Mouse (Mus musculus) kidney, adult 18-20 months (tissue): ENCODE results near the gene Rasa3.
A peak's percentile ranks its signal among the peaks of the same experiment; 100 is the strongest.

ENCODE experiments used
- DNase-seq: peaks from one replicate; pipeline ENCODE4 v3.0.0; 2021

Rasa3 gene

DNA sequence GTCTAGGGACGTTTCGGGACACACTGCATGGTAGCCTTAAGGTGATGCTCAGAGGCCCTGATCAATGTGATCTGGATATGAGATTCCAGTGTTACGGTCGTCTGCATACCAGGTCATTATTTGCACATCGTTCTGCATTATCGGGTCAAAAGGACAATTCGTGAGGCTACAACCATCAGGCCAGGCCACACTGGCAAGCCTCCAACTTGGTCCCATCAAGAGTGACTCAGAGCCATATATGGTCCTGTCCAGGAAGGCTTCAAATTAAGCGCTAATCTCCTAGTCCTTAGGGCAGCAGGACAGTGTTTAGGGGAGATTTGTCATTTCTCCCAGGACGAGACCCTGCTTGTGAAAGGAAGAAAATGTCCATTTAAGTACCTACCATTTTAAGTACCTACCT is 63.3 kb downstream of the Rasa3 start:
- DNase-seq, result no peak

DNA sequence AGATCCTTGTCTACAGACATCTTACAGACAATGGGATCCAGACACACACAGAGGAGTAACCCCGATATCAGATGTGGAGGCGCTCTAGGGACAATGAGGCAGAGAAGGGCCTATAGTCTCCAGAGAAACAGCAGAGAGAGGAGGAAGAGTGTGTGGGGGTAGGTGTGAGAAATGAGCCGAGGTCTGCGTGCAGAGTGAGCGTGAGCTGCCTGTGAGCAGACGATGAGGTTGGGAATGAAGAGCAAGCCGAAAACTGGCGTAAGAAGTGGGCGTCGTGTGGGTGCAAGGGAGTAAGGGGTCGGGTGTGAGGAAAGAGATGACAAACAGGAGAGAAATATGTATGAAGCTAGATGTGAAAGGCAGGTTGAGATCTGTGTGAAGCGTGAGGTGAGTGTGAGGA is 65.7 kb downstream of the Rasa3 start:
- no peak for DNase-seq

DNA sequence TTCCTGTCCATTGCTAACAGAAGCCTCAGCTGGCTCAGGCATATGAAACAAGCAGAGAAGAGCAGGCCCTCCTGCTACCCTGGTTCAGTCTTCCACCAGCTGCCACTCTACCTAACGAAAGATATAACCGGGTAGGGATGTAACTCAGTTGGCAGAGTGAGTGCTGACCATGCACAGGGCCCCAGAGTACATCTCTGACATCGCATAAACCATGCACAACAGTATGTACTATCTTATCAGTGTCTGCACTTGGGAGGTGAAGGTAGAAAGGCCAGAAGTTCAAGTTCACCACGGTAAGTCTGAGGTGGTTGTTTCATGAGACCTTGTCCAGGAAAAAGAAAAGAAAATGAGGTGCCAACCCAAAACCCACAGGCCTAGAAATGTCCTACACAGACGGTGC is 67.4 kb downstream of the Rasa3 start:
- DNase-seq, result no peak

DNA sequence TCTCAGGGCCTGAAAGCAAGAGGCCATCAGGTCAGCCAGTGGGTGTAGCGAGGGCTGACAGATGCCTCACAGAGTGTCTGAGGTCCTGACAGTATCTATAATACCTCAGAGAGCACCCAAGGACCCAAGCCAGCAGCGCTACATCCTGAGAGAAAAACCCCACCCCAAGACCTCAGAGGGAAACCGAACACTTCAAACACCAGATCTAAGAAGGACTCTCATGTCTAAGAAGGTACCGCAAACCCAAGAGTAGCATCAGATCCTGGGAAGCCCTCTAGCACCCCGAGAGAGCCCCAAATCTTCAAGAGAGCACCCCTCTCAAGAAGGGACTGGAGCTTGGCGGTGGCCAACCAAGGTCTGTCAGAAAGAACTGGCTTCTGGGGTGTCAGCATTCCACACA is 68.5 kb downstream of the Rasa3 start:
- DNase-seq, result no peak

DNA sequence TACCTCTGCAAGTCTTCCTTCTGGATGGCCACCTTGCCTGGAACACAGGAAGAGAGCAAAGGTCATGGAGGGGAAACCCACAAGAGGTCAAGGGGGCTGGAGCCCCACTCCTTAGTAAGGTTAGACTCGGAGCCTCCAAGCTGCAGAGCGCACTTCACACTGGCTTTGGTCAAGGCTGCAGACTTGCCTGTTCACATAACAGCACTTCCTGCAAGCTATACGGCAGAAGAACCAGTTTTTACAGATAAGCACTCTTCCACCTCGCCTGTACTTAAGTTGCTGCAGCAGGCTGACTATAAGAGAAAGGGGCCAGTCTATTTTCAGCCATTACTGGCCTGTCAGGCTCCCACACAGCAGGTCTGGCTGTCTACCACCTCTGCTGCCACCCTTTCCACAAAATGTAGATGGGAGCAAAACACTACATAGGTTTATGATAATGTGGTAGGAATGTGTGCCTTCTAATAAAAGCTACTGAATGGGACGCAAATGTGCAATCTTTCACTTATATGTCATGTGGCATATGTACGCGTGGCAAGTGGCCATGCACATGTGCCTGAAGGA is 71.4 kb downstream of the Rasa3 start:
- no peak for DNase-seq

DNA sequence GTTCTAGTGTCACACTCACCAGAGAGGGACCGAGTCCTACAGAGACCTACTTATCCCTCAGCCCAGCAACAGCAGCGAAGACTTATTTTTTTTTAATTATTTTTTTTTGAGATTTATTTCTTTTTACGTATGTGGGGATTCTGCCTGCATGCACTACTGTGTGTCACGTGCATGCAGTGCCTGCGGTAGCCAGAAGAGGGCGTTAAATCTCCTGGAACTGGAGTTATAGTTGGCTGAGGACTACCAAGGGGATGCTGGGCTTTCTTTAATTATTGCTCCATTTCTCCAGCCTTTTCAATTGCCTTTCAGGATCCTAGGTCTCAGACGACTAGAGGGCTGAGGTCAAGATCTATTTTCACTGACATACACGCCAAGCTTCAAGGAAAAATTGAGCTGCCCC is 74.8 kb downstream of the Rasa3 start:
- no peak for DNase-seq

DNA sequence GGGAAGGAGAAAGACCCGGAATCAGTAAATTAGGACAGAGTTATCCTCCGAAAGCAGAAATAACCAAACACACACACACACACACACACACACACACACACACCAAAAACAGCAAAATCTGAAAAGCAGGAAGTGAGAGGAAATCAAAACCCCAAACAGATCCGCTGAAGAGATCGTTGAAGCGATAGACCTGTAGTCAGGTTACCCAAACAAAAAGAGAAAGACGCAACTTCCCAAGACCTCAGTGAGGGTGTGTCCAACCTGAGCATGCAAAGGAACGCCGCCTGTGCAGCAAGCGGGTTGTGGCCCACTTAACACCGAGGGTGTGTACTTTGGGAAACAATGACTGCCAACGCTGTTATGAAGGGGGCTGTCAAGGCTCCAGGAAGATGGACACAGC is 76.2 kb downstream of the Rasa3 start:
- no peak for DNase-seq

DNA sequence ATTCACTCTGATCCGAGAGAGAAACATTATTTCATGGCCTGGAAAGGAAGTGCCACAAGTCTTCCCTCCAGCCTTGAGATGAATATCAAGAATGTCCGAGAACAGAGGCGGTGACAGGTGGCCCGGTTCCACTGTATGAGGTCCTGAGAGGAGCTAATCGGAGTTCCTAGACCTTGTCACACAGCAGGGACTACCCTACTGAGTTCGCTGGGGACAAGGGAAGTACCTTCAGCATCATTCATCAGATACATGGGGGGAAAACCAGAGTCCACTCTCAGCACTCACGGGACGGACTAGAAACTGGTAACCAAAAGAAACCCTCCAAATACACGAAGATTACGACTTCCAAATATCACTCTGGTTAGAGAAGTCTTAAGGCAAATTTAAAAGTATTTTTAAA is 76.7 kb downstream of the Rasa3 start:
- no peak for DNase-seq

DNA sequence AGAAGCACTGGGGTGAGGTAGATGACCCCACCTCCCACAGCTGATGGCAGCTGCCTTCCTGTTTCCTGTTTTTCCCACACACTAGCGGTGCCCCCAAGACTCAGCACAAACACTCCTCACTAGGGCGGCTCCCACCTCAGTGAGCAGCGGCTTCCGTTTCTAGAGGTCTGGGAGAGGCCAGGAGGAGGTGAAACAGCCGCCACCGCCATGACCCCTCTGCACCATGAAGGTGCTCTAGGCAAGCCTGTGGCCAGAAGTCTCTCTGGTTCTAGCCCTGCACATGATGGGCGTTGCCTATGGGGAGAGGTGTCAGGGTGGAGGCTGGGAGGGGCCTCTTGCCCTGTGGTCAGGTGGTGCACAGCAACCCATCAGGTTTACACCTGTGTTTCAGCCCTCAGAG is 77.2 kb downstream of the Rasa3 start:
- no peak for DNase-seq

DNA sequence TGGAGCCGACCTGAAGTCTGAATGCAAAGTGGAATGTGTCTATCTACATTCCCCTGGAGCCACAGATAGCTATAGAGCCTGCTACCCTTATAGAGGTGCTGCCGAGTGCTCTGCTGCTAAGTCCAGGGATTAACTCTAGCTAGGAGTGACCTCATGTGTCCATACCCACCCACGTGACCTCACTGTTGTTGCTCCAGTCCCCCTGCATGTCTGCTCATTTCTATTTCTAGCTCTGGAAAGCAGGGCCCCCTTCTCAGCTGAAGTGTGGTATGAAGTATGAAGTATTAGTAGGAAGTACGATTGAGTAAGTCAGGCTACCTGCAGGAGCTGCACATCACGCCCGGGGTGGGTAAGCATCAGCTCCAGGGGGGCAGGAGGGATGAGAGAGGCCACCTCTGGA is 79.6 kb downstream of the Rasa3 start:
- no peak for DNase-seq

DNA sequence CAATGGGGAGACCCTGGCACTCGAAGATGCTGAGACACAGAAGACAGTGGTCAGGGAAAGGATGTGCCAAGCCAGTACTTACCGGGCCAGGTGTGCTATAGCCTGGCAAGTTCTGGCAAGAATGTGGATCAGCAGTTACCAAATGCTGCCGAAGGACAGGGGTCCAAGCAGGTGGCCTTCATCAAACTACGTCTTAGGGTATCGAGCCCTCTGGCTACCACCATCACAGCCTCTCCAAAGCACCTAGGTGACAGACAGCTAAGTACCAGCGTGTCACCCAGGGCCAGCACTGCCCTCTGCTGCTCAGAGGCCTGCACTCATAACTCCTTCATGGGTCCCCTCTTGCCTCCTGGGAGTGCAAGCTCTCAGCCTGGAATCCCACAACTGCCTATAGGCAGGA is 81.5 kb downstream of the Rasa3 start:
- no peak for DNase-seq

DNA sequence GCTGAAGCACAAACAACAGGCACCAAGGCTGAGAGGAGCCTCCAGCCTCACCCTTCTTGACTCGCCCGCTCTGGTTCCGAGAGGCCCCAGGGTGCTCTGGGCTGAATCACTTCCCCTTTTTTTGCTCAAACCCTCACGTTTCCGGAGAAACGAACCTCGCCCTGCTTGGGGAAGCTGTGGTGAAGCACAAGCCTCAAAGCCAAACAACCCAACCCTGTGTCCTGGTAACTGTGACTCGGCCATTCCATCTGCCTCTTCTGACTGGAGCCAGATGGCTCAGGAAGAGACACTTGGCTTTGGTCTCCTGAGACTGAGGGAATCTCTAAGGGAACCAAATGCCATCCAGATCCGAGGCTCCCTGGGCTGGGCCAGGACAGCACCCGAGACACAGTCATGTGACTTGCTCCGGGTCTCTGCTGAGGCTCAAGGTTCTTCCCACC is 82.5 kb downstream of the Rasa3 start:
- no peak for DNase-seq

DNA sequence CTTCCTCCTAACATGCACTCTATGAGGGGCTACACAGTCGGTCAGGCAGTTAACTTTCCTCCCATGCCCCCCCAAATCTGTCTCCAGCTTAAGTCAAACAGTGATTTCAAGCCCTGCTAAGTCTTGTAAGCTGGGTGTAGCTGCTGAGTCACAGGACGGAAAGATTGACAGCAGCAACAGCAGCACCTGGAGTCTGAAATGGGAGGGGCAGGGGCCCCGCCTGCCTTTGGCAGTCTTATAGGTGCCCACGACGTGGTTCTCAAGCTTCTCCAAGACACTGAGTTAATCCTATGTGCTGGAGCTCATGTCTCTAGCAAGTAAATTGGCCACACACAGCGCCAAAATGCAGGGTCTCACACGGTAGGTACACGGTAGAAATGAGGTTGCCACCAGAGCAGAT is 84.1 kb downstream of the Rasa3 start:
- no peak for DNase-seq

DNA sequence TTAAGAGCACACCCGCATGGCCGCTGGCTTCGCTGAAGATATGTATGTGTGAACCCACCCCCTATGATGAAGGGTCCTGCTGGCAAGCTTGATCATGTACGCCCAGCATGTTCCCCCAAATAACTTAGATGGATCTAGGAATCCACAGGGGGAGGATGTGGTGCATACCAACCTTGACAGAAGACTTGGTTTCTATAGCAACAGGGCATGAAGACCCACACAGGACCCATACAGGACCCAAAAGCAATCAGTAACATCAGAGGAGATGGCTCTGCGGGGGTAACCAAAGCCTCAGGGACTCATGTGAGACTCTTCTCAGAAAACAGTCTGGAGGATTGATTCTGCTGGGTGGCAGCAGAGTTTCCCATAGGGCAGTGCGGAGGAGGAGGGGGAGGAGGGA is 86.2 kb downstream of the Rasa3 start:
- DNase-seq, result no peak

DNA sequence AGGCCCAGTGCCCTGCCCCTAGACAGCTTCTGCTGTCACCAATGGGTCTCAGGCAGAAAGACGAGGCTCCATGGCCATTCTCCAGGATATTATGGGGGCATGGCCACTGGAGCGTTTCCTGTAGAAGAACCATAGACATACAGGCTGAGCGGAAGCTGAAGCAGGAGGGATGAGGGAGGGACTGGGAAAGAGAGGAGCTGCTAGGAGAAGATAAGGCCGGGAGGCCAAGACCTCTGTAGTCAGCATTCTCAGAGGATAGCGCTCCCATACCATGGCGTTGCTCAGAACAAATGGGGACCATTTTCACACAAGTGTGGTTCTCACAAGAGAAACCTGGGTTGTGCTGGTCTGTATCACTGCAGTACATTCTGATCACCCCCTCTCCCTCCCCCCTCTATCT is 88.3 kb downstream of the Rasa3 start:
- no peak for DNase-seq

DNA sequence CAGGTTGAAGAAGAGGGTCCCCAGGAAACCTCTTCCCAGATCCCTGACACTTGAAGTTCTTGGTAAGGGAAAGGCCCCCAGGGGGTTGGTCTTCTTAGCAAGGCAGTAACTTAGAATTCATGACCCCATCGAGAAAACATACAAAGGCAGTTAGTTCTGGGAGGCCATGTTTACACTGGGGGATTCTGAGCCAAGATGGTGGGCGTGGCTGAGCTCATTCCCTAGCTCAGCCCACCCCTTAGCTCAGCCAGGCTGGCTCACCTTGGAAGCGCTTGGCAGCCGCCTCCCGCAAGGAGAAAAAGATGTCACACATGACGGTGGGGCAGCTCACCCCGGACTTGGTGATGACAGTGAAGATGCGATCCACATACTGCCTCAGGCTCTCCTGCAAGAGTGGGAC is 92.8 kb downstream of the Rasa3 start:
- DNase-seq, result no peak

DNA sequence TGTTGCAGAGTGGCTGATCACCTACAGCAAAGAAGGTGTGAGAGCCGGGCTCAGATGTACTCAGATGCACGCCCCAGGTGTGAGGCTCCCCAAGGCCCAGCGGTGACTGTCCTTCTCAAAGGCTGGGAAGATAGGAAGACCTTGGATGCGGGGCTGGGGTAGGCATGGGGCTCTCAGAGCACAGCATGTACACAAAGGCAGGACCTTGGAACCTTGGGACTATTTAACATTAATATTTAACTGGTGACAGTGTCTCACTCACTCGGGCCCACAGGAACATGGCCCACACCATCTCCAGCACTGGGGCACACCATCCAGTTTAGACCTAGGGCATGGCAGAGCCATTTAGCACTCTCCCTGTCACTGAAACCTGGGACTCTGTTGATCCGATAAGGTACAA is 99.5 kb downstream of the Rasa3 start:
- peak; percentile 29 for DNase-seq

DNA sequence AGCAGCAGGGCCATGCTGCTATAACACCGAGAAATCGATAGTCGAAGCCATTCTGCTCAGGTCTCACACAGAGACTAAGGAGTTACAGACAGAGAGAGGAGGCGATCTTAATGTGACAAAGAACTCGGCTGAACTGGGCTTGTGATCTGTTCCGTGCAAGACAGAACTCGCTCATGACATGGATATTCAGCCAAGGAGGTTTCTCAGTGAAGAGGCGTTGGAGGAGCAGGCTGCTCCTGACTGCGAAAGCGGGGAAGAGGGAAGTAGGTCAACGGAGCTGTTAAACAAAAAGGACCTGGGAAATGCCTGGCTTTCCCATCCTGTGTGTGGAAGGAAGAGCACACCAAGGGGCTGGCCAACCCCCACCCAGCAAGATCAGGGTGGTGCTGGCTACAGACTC is 105.4 kb downstream of the Rasa3 start:
- no peak for DNase-seq

DNA sequence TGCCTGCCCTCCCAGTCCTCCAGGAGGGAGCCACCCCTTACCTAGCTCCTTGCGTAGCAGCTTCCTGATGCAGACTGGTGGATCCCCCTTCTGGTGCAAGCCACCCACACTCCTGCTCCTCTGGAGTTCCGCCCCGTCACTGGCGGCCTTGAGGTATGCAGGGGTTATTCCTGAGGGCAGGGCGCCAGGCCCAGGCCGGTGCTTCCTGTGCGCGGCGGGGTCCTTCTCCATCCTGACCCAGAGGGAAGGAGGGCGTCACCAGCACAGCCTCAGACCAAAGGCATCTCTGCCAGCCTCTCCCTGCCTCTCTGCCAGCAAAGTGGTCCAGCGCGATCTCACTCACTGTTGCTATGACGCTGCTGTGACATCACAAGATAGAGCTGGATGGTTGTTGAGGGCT is 115.3 kb downstream of the Rasa3 start, which contains the start of gene 1700029H14Rik:
Gene 1700029H14Rik, minus strand, starts transcription at position 344 of the 400 bp plus-strand sequence.
- DNase-seq, result peak; percentile 16

DNA sequence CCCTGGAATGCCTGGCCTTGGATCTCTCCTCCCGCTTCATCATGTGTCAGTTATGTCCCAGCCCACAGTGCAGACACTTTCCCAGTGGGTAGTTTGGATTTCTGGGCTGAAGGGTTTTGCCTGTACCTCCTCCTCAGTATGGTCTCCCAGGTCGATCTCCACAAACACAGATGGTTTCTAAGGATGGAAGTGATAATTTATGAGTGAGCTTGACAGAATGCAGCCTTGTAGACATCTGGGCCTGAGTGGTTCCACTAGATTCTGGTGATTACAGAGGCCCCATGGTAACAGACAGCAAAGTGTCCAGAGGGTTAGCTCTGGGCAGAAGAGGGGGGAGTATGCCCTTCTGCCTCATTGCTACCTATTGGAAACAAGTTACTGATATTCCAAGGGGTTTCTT is 119.9 kb downstream of the Rasa3 start:
- DNase-seq, result no peak

DNA sequence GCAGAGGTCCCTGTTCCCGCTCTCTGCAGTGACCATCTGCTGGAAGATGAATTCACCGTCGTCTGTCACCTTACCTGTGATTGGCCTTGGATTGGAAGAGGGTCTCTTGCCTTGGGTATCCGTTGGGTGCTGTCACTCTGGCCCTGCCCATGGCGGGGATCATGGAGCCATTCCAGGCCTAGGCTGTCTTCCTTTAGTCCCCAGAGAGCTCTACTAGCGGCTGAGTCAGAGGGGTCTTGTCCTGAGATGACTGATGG is 125.9 kb downstream of the Rasa3 start:
- DNase-seq, result no peak

DNA sequence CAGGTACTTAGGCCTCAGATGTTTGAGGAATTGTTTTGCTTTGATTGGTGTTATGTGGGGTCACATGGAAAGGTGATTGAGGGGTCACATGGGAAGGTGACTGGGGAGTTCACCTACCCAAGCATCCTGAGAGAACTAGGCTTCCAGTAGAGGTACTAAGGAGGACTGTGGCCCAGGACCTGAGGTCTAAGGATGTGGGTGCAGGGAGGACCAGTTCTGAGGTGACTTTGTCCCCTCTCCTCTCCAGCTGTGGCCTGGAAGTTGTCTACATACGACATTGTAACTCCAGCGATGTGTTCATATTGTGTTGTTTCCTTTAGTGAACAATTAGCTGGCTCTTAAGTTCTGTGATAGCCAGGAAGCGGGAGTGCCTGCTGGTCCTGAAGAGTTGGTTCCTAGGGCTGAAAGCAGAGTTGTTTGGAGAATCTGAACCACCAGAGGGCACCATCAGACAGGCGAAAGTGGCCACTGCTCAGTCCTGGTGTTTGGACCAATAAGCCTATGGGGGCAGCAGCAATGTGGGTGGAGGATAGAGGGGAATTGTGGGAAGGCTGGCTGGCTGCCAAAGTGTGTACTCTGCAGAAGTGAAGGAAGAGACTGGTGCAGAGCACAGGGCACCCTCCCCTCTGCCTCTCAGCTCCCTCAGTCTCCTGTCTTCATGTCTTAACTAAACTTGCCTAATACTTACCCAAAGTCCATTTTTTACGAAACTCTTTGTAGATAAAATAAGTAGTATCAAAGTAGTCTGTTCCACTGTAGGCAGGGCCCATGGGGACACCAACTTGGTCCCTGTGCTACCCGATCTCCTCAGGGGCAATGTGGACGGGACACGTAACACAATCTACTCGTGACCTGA is 126.5 kb downstream of the Rasa3 start:
- DNase-seq, result peak; percentile 86

DNA sequence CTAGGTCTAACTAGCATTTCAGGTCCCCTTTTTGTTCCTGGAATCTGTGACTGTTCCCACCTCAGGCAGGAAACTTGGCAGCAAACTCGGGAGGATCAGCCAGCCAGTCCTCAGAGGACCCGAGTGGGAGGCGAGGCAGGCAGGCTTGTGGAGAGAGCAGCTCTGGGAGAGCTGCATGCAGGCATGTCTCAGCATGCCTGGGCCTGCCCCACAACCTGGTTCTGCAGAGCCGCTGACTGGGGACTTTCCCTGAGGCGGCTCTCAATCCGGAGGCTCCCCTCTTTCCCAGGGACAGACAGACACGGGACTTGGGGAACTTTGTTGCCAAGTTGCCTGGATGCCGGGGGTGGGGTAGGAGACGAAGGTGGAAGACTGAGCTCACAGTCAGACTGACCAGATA is 128.6 kb downstream of the Rasa3 start:
- peak; percentile 58 for DNase-seq

DNA sequence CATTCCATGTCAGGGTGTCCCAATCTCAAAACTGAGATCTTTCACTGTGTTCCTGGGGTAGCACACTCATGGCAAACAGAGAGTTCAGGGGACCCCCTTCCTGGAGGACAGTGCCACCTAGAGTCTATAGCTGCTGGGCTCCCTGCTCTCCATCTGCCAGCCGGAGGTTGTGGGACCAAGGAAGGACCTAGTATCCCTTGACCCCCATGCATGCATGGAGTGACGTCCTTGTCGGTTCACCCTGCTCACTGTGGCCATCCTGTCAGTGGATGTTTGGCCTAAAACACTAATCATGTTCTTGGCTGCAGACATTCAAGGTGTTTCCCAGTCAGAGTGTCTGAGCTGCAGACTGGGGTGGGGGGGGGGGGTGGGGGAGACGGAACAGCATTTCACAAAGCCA is 129.2 kb downstream of the Rasa3 start:
- peak; percentile 60 for DNase-seq

DNA sequence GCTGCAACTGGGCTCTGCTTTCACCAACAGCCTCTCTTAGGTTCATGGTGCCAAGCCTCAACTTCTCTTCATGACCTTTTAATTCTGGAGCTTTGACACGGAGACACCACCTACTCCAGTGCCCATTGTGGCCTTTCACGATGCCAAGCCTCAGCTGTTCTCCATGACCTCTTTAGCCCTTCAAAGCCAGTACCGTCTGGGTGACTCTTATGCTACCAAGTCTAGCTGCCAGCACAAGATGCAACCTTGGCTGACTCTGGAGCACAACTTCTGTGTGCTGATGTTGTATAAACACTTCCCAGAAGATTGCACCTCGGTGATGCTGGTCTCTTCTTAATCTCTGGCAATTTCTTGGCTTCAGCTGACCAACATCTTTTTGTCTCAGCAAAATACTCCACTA is 131.0 kb downstream of the Rasa3 start:
- DNase-seq, result no peak
